Mouse (Mus musculus): Measurements from ENCODE around the gene Pheta1. TPM values are rescaled to one million over a fixed set of nuclear protein-coding genes. Genes with fewer than 3 reads are reported as not detected.

The Pheta1 gene
- polyA plus RNA-seq (2015; fragmentation: Nextera tagmentation; extraction: Ambion mirVana) = 4.8 and 5.7 TPM in 2 replicates

GRCm38 (mm10) chr5:121848743-121849142 lies at the start of gene Pheta1:
Pheta1 (plus strand) TSS chr5:121848984.
- peaks cover 4% of the 10 kb centered on the region; the same call in 1 of the 2 replicates for H3K36me3 ChIP-seq (replicated peaks; ENCODE audit: insufficient read depth, low read length)
- H3K4me3 ChIP-seq (ENCODE audit: low read depth, low read length) = peak within 1 kb of the TSS; percentile 93
- 3% methylated on average over 32 of the region's 42 CpGs for WGBS (ENCODE audit: insufficient replicate concordance)
- H3K4me2 ChIP-seq (ENCODE audit: low read depth, low read length) = peak within 1 kb of the TSS; percentile 89
- peaks cover 6% of the 10 kb centered on the region; the same call in 1 of the 2 replicates for H3K27me3 ChIP-seq (ENCODE audit: insufficient read depth, low read length)
- ATAC-seq = peak; percentile 88
- H3K27ac ChIP-seq (ENCODE audit: low read depth) = peak within 1 kb of the TSS; percentile 82
- peak within 1 kb of the TSS; percentile 89 for H3K9ac ChIP-seq (replicated peaks)
- H3K9me3 ChIP-seq (ENCODE audit: low read length) = no peaks in the 10 kb centered on the region
- H3K4me1 ChIP-seq (ENCODE audit: insufficient read depth) = peaks cover 21% of the 10 kb centered on the region
- TF ChIP-seq EP300 (IDR thresholded peaks at IDR 0.05; ENCODE audit: low read depth) (no peak), CTCF (IDR thresholded peaks at IDR 0.05; ENCODE audit: low read depth) (no peak)
- peak; percentile 96 for DNase-seq

GRCm38 (mm10) chr5:121807186-121807585 lies 41.6 kb upstream of the Pheta1 start:
- H3K9me3 ChIP-seq (ENCODE audit: low read length) = no peaks in the 10 kb centered on the region
- H3K4me1 ChIP-seq (ENCODE audit: insufficient read depth) = peaks cover 4% of the 10 kb centered on the region
- H3K27ac ChIP-seq (ENCODE audit: low read depth) = no peak overlapping the region
- H3K27me3 ChIP-seq (ENCODE audit: insufficient read depth, low read length) = no peaks in the 10 kb centered on the region
- no peak for ATAC-seq
- no peak for TF ChIP-seq EP300 (IDR thresholded peaks at IDR 0.05; ENCODE audit: low read depth)
- no peak for TF ChIP-seq CTCF (IDR thresholded peaks at IDR 0.05; ENCODE audit: low read depth)
- H3K36me3 ChIP-seq (replicated peaks; ENCODE audit: insufficient read depth, low read length) = peaks cover 50% of the 10 kb centered on the region
- no peak overlapping the region for H3K4me3 ChIP-seq (ENCODE audit: low read depth, low read length)
- DNase-seq = no peak
- 82% methylated on average over 3 of the region's 3 CpGs for WGBS (ENCODE audit: insufficient replicate concordance)
- H3K4me2 ChIP-seq (ENCODE audit: low read depth, low read length) = no peak overlapping the region
- H3K9ac ChIP-seq (replicated peaks) = no peak overlapping the region

GRCm38 (mm10) chr5:121808202-121808601 lies 40.6 kb upstream of the Pheta1 start:
- Histone ChIP-seq H3K27me3 (ENCODE audit: insufficient read depth, low read length) (no peaks in the 10 kb centered on the region), H3K27ac (ENCODE audit: low read depth) (no peak overlapping the region), H3K4me3 (ENCODE audit: low read depth, low read length) (no peak overlapping the region), H3K4me1 (ENCODE audit: insufficient read depth) (peaks cover 4% of the 10 kb centered on the region), H3K9ac (replicated peaks) (no peak overlapping the region), H3K9me3 (ENCODE audit: low read length) (no peaks in the 10 kb centered on the region), H3K36me3 (replicated peaks; ENCODE audit: insufficient read depth, low read length) (peaks cover 50% of the 10 kb centered on the region), H3K4me2 (ENCODE audit: low read depth, low read length) (no peak overlapping the region)
- TF ChIP-seq EP300 (IDR thresholded peaks at IDR 0.05; ENCODE audit: low read depth) (no peak), CTCF (IDR thresholded peaks at IDR 0.05; ENCODE audit: low read depth) (no peak)
- DNase-seq (no peak), ATAC-seq (no peak)
- WGBS (ENCODE audit: insufficient replicate concordance) = 82% methylated on average over 2 of the region's 2 CpGs

- Histone ChIP-seq H3K27ac (ENCODE audit: low read depth) (no peak overlapping the region), H3K9me3 (ENCODE audit: low read length) (no peaks in the 10 kb centered on the region), H3K36me3 (replicated peaks; ENCODE audit: insufficient read depth, low read length) (peaks cover 54% of the 10 kb centered on the region), H3K4me2 (ENCODE audit: low read depth, low read length) (no peak overlapping the region), H3K4me3 (ENCODE audit: low read depth, low read length) (no peak overlapping the region), H3K4me1 (ENCODE audit: insufficient read depth) (peaks cover 4% of the 10 kb centered on the region), H3K27me3 (ENCODE audit: insufficient read depth, low read length) (no peaks in the 10 kb centered on the region), H3K9ac (replicated peaks) (no peak overlapping the region)
- TF ChIP-seq EP300 (IDR thresholded peaks at IDR 0.05; ENCODE audit: low read depth) = no peak
- WGBS (ENCODE audit: insufficient replicate concordance) = 45% methylated on average over 5 of the region's 5 CpGs
- no peak for DNase-seq
- ATAC-seq = 0 out of 2 replicates have a peak, but pooled peaks have one; percentile 12
Observed at GRCm38 (mm10) chr5:121809667-121810224, 39.0 kb upstream of the Pheta1 start.

- no peak for TF ChIP-seq CTCF (IDR thresholded peaks at IDR 0.05; ENCODE audit: low read depth)
- Histone ChIP-seq H3K4me1 (ENCODE audit: insufficient read depth) (peaks cover 4% of the 10 kb centered on the region), H3K9ac (replicated peaks) (no peak overlapping the region), H3K27me3 (ENCODE audit: insufficient read depth, low read length) (no peaks in the 10 kb centered on the region), H3K4me3 (ENCODE audit: low read depth, low read length) (no peak overlapping the region), H3K9me3 (ENCODE audit: low read length) (no peaks in the 10 kb centered on the region), H3K4me2 (ENCODE audit: low read depth, low read length) (no peak overlapping the region), H3K36me3 (replicated peaks; ENCODE audit: insufficient read depth, low read length) (peaks cover 57% of the 10 kb centered on the region), H3K27ac (ENCODE audit: low read depth) (no peak overlapping the region)
- ATAC-seq = no peak
- WGBS (ENCODE audit: insufficient replicate concordance) = 85% methylated on average over 17 of the region's 17 CpGs
- no peak for DNase-seq
Observed at GRCm38 (mm10) chr5:121810331-121811151, 38.2 kb upstream of the Pheta1 start.

- H3K27ac ChIP-seq (ENCODE audit: low read depth) = no peak overlapping the region
- no peak overlapping the region for H3K4me3 ChIP-seq (ENCODE audit: low read depth, low read length)
- WGBS (ENCODE audit: insufficient replicate concordance) = 43% methylated on average over 5 of the region's 5 CpGs
- no peak overlapping the region for H3K4me2 ChIP-seq (ENCODE audit: low read depth, low read length)
- no peak; the same call in 1 of the 2 replicates for ATAC-seq
- peaks cover 60% of the 10 kb centered on the region for H3K36me3 ChIP-seq (replicated peaks; ENCODE audit: insufficient read depth, low read length)
- no peak for TF ChIP-seq EP300 (IDR thresholded peaks at IDR 0.05; ENCODE audit: low read depth)
- TF ChIP-seq CTCF (IDR thresholded peaks at IDR 0.05; ENCODE audit: low read depth) = no peak
- DNase-seq = no peak
- no peaks in the 10 kb centered on the region for H3K9me3 ChIP-seq (ENCODE audit: low read length)
- no peak overlapping the region for H3K9ac ChIP-seq (replicated peaks)
- no peaks in the 10 kb centered on the region for H3K27me3 ChIP-seq (ENCODE audit: insufficient read depth, low read length)
- H3K4me1 ChIP-seq (ENCODE audit: insufficient read depth) = peaks cover 4% of the 10 kb centered on the region
Observed at GRCm38 (mm10) chr5:121811485-121811931, 37.3 kb upstream of the Pheta1 start.
